Mouse (Mus musculus) spleen, postnatal 10 days (tissue): ENCODE results near the gene Cldn13.
"Not testable (repeated sequence)": the region's sequence is repeated elsewhere in the genome, so short reads cannot be mapped to it uniquely, and the experiment has no call there.

Experiments used
- DNase-seq, 2 experiments: peaks; one replicate each; pipeline ENCODE4 v3.0.0; 2021 to 2022; ENCODE audit warnings: low spot score in 2 of 2

Cldn13 gene

DNA sequence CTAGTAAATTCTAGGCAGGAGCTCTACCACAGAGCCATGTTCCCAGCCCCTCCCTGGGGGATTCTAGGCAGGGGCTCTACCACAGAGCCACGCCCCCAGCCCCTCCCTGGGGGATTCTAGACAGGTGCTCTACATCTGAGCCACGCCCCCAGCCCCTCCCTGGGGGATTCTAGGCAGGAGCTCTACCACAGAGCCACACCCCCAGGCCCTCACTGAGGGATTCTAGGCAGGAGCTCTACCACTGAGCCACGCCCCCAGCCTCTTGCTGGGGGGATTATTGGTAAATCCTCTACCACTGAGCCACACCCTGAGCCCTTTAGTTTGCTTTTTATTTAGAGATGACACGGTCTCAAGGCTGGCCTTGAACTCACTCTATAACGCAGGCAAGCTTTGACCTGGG lies 18.4 kb upstream of the Cldn13 start:
- not testable (repeated sequence) for DNase-seq

DNA sequence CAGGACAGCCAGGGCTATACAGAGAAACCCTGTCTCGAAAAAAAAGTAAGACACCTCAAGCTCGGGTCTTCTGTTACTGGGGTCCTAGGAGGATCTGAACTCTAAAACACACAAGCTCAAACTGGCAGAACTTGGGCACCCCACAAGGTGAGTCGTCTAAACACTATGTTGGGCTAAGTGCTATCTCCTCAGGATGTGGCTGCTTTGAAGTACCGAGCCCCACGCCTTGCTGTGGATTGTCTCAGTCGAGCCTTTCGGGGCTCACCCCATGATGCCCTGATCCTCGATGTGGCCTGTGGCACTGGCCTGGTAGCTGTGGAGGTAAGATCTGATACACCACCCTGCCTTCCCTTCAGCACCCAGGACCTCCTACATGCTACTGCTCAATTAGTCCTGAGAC lies 18.0 kb upstream of the Cldn13 start:
- peak in 1 of 2 experiments; percentile 44 for DNase-seq

DNA sequence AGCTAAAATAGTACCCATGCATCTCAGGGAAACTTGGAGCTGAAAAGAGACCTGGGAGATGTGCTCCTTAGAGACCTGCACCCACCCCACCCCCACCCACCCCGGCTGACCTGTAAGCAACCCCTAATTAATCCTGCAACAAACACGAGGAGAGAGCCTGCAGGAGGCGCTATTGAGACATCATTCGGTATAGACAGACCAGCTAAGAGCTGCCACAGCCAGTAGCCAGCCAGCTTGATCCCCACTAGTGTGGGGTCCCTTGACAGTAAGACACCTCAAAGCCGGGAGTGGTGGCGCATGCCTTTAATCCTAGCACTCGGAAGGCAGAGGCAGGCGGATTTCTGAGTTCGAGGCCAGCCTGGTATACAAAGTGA lies 17.6 kb upstream of the Cldn13 start:
- peak; percentile 61 to 83 for DNase-seq

DNA sequence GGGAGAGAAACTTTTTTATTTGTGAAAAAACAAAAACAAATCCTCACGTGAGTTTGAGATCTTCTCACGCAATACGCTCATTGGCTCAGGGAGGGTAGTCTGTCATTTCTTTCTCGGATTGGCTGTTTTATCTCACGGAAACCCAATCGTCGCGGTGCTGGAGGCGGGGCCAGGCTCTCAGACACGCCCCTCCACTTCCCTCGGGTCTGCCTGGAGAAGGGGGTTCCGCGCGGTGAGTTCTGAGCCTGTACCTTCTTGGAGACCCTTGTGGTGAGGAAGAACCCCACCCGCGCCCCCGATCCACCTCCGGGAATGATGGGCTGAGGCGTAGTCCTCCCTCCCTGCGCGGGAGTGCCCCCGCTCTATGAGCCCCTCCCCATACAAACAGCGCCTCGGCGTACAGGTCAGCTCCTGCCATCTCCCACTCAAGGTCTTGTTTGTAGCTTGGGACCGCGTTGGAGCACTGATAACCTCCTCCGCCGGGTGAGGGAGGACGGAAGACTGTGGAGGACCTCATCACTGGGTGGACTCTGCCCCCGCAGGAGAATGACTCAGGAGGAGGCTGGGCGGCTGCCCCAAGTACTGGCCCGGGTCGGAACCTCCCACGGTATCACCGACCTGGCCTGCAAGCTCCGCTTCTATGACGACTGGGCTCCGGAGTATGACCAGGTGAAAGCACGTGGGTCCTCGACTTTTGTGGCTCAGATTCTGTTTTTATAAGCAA lies 17.0 kb upstream of the Cldn13 start, which contains the start of gene Mettl27:
Gene Mettl27 (plus strand): TSS at position 190 of the 724 bp plus-strand sequence.
- DNase-seq = peak; percentile 90 to 93

GRCm38 (mm10) chr5:134929988-134930387 lies 14.7 kb upstream of the Cldn13 start:
- DNase-seq = no peak

DNA sequence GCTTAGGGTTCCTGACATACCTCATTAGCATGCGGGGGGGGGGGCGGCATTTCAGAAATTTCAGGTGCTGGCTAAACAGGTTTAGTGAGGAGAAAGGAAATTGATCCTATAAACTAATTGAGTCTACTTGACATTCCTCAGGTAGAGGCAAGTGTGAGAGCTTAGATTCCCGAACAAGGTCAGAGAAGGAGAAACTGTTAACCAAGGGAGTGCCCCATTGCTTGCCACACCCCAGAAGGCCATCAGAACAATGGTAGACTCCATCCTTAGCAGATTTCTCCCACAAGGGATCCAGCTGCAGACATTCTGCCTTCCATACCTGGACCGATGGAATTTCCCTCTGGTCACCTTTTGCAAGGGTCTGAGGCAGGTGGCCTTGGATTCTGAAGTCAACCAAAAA lies 11.4 kb upstream of the Cldn13 start:
- DNase-seq = no peak

DNA sequence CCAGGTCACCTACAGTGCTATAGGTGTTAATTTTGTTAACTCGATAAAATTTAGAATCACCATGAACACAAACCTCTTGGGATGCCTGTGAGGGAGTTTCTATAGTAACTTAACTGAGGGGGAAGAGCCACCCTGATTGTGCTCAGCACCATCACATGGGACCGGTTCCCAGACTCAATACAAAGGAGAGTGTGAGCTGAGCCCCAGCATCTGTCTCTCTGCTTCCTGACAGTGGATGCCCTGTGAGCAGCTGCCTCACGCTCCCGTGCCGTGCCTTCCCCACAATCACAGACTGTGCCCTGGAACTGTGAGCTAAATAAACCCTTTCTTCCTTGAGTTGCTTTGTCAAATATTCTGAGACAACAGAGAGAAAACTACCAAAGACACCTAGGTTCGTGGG lies 7.8 kb upstream of the Cldn13 start:
- no peak for DNase-seq

GRCm38 (mm10) chr5:134921106-134921505 lies 5.8 kb upstream of the Cldn13 start:
- DNase-seq = peak; percentile 70 to 73

- DNase-seq = peak; percentile 69 to 74
Measured at GRCm38 (mm10) chr5:134920106-134920687, 4.9 kb upstream of the Cldn13 start.

DNA sequence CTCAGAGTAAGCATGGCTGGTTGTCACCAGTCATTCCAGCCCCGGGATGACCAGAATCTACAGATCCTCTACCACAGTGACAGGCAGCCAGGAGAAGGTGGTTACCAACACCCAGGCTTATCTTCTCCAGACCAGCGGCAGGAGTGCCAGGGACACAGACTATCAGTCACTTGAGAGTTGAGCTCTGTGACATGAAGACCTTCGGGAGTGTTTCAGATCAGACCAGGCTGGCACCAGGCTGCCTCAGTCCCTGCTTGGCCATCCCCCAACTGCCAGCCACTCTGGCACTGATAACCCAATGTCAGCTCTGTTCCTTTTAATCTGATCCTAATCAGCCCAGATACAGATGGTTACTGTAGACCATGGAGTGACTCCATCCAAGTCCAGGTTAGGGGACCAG lies 3.8 kb upstream of the Cldn13 start:
- DNase-seq = peak; percentile 77 to 84

DNA sequence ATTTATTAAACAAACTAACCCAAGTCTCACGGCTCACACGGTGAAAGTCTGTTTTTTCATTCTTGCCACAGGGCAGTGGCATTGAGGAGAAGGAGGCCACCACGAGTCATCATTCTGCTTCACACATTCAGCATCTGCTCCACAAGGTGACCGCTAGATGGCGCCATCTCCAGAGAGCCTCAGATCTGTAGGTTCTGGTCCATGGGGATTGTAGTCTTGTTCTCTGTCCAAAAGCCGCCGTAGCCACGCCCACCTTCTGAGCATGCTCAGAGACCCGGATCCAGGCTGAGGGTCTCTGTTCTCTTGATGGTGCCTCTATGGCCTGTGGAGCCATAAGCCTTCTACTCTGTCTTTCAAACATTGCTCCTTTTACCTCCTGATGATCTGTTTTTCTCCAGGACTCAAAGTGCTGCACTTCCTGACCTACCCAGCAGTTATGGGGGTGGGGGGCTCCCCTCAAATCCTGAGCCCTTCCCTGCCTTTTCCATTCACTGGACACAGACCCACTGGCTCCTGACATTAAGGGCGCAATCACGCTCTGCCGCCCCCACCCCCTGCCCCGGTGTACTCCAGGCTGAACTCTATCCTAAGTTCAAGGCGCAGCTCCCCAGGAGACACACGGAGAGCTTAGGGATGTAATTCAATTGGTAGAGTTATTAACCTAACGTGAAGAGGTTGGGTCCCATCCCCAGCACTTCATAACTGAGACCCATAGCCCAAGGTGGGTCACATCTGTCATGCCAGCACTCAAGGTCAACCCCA lies 2.9 kb upstream of the Cldn13 start:
- peak; percentile 87 to 94 for DNase-seq

GRCm38 (mm10) chr5:134914510-134914909 lies 816 bp downstream of the Cldn13 start:
- DNase-seq = peak; percentile 56 to 58

DNA sequence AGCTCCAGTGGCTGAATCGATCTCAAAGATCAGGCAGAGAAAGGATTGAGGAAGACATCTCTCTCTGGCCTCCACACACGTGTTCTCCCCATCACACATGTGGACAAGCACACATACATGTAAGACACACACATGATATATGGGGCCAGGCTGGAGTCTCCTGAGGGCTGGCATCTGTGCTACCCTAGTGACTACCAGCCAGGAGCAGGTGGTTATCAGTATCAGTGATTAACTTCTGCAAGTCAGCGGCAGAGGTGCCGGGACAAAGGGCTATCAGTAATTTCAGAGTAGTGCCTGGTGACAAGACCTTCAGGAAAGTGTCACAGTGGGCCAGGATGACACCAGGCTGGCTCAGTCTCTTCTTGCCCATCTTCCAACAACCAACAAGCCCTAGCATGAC lies 1.6 kb downstream of the Cldn13 start:
- peak; percentile 70 to 76 for DNase-seq

DNA sequence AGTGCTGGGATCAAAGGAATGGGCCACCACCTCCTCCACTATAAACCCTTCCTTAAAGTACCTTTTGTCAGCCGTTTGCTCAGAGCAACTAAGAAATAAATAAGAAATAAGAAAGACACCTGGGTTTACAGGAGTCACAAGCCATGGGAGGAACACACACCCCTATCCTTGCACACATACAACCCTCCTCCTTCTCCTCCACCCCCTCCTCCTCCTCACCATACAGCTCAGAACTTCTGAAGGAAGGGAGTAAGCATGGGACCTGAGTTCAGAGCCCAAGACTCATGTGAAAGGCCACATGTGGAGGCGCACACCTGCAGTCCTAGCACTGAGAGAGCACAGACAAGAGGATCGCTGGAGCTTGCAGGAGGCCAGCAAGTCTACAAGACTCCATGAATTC lies 2.0 kb downstream of the Cldn13 start:
- DNase-seq = no peak

- DNase-seq = no peak
Measured at GRCm38 (mm10) chr5:134911901-134912300, 3.4 kb downstream of the Cldn13 start.

DNA sequence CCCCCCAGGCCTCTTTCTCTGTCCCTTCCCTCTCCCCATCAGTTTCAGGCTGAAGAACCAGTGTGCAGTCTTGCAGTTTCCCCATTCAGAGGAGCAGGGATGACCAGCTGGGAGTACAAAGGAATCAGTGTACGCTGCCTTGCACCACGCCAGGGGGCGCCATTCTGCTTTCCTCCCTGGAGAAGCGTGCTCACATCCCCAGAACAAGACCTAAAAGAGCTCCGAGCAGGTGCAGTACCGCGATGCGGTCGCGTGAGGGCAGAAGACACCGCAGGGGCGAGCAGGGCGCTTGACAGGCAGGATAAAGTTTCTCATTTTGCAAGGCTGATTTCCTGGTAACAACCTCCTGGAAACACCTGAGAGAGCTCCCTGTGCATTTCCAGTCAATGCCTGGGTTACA lies 8.2 kb downstream of the Cldn13 start:
- peak; percentile 96 to 97 for DNase-seq

GRCm38 (mm10) chr5:134906633-134907032 lies 8.7 kb downstream of the Cldn13 start, which contains the start of gene Tmem270:
Gene Tmem270, minus strand, starts transcription at chr5:134906733.
- DNase-seq = no peak

DNA sequence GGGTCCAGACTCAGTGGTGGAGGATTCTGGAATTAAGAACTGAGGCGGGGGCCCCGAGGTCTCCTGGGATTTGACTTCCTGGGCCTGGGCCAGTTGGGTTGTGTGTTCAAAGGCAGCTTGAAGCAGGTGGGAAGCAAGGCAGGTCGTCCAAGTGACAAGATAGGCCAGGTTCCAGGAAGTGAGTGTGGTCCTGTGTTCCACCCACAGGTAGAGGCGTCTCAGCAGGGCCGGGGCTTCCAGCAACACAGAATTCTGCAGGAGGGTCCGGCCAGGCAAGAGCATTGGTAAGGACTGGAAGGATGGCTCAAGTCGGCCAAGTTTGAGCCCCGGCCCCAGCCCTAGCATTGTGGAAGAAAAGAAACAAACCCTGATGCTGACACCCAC lies 13.7 kb downstream of the Cldn13 start:
- DNase-seq = no peak

- DNase-seq = no peak
Measured at GRCm38 (mm10) chr5:134901012-134901643, 14.2 kb downstream of the Cldn13 start.

DNA sequence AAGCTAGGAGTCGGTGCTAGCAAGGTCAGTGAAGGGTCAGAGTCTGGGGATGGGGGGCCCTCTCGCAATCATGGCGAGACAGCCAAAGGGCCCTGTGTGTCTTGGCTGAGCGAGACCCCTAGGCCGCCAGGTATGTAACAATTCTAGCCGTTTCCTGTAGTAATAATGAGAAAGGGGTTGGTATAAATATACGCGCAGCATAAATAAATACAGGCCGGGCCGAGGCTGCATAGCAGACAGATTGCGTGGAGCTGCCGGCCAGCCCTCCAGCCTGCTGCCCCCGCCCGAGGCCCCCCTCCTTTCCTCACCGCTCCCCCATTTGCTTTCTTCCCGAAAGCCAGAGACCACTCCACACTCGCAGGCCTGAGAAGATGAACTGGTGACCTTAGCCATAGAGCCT lies 17.7 kb downstream of the Cldn13 start:
- DNase-seq = no peak

DNA sequence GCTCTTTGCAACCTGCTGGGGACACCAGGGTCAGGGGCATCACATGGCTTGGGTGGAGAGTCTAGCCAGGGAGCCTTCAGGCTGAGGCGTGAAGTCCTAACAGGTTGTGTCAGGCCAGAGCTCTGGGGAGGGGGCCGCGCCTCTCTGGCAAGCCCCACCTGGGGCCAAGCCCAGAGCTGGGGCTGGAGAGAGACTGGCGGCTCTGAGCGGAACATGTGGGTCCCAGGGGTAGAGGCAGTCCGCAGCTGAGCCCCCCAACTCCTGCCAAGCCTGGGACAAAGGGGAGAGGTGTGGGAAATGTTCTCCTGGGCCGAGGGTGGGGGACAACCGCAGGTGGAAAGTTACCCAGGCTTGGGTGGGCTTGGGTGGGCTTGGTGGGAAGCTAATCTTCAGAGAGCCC lies 18.4 kb downstream of the Cldn13 start:
- DNase-seq = no peak

GRCm38 (mm10) chr5:134895291-134895690 lies 20.0 kb downstream of the Cldn13 start:
- no peak for DNase-seq
